Mouse (Mus musculus) monocyte, adult 5-6 weeks (primary cell): ENCODE measurements at regions not wholly inside any gene's neighbourhood (a gene's known extent, or its start where the extent isn't known, plus 50 kb on each side); places are given as distances from the start of the nearest gene placed in this dataset.
"Not testable (repeated sequence)": the region's sequence is repeated elsewhere in the genome, so short reads cannot be mapped to it uniquely, and the experiment has no call there.

Experiments used
- ATAC-seq: fragments of 153-309, 156-312 bp; replicated peaks from 2 replicates; pipeline ENCODE4 v1.8.0; 2017; ENCODE audit warnings: mild to moderate bottlenecking; ENCODE audit not compliant: low TSS enrichment, insufficient number of reproducible peaks, severe bottlenecking, poor library complexity, low FRiP score

DNA sequence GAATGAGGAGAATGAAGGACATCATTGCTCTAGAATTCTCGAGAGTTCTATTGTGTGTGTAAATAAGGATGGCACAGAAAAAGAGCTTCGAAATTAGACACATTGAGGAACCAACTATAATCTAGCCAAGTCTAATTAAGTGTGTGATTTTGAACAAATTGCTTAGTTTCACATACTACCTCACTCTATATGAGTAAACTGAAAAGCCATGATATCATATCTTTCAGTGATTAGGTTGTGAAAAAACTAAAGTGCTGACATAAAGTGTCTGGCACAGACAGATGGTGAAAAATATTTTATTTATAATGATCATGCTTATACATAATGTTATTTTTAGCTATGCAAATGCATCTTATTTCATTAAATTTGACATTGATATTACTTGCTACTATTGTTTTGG, 124.6 kb upstream of the Nrip1 start:
- no peak for ATAC-seq

DNA sequence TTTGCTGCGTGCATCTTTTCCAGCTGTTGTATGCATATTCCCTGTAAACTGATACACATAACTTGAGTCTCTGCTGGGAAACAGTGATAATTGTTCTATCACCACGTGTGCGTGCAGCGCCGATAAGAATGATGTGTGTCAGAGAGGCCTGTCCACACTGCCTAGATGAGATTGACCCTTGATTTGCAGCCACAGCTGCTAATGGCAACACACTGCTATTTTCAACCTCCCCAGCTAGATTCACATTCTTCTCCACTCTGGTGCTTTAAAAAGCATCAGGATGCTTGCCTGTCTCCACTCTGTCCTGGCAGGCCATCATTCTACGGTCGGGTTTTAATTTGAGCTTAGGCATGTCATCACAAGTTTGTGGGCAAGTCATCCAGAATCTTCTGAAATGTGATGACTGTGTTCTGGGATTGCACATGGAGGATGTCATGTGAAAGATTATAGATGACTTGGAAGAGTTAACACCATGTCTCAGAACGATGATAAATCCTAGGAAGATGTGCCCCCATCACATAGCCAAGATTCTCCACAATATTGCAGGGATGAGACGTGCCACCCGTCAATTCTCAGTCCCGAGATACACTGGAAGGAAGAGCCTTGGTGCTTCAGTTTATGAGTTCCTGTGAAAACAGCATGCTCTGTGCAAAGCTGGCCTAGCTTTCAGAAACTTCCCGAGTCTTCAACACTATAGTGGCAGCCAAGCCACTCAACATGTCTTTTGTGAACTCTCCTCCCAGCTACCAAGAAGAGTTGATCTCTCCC, 123.6 kb upstream of the Nrip1 start:
- no peak for ATAC-seq

DNA sequence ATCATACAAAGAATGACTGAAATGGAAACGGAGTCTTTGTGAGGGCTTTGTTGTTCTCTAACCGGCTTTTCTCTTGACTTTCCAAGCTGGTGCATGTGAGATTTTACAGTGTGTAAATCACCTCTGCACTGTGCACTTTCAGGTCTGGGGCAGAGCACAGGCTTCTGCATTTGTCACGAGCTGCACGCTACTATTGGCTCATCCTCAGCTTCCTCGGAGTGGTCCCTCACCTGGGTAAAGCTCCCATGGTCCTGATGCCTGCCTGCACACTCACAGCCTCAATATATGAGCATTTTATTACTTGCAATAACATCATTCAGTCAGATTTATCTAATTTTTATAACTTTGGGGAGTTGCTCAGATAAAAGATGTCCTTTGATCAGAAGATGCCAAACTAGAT, 109.8 kb upstream of the Nrip1 start:
- no peak for ATAC-seq

DNA sequence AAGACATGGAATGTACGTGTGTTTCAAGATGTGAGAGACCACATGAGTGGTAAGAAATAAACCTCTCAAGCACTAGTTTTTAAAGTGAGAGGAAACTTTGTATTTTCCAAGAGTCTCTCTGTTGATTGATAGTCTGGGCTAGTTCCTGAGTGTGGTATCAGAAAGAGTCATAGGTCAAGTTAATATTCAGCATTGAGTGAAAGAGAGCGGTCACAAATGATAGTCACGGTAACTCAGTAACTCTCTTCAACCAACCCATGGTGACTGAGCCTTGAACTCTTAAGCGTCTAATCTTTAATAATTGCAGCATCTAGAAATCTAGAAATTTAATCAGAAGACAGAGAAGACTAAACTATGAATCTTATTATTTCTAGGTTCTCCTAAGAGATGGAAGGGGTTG, 108.3 kb upstream of the Nrip1 start:
- ATAC-seq = no peak

DNA sequence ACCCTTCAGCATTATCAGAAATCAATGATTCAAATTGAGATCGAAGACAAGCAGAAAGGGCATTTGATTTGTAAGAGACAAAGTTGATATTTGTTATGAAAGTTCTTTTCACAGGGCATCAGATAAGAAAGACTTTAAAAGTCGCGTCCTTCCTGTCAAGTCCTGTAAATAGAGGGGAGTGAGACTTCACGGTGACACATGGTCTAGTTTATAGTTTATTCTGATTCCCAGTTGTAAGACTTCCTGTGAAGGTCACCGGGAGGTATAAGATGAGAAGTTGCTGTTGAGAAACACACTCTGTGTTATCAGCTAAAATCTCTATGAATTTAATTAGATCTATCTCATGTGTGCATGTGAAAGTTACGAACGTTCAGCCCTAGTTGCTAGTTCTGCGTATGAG, 103.8 kb upstream of the Nrip1 start:
- ATAC-seq = no peak

DNA sequence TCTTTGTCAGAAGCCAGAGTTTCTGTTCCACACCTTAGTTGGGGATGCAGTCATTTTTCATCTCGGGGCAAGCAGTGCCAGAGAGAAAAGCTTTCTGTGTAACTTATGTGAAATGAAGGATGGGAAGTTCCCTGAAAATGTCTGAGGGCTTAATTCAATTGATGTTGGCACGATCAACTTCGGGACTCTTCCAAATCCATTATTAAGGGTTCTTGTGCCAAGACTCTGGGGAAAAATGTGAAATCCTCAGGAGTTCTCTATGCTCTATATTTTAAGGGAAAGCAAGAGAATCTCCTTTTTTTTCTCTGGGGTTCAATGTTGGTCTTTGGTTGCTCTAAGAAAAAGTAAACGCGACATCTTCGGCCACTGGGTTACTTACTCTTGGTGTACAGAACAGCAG, 100.9 kb upstream of the Nrip1 start:
- ATAC-seq = no peak

DNA sequence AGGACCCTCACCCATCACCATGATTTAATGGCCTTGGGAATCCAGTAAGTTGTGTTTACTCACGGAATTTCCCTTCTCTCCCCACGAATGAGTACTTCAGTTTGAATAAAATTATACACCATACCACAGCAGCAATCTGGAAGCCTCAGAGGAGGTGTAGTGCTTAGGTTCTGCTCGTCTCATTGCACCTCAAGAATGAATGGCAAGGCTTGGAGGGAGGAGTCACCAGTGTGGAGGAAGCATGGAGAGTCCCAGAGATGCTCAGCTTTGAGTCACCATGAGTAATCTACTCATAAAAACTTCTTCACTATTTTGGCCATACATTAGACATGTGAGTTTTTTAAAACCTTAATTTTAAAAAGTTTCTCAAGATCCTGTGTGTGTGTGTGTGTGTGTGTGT, 98.8 kb upstream of the Nrip1 start:
- no peak for ATAC-seq

DNA sequence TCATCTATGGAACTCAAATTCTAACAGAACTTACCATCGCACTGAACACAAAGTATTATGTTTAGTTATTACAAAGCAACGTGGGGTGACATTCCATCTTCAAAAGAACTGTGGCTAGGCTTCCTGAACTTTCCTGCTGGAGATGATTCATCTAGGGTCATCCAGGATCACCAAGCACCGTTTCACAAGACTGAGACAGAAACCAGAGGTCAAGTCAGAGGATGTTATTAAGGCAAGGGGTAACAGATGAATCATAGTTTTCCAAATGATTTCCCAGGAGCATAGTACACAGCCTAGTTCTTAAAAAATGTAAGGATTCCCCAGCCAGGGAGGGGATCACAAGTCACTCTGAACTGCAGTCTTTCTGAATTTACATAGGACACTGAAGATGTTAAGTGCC, 97.5 kb upstream of the Nrip1 start:
- no peak for ATAC-seq

DNA sequence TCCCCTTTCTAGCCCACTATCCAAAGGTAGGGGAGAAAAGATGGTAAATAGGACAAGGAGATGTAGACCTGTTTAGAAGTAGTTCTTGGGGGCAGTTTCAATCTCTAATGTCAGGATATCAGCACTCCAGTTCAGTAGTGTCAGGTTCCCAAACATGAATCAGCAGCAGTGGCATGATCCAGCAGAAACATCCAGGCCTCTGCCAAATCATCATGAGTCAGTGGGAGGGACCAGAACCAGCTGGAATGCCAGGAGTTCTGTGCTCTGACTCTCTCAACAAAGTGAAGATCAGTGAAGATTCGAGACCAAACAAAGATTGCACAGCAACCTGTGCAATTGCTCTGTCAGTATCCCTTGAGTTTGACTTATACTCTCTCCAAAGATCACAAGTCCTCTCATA, 85.9 kb upstream of the Nrip1 start:
- no peak for ATAC-seq

DNA sequence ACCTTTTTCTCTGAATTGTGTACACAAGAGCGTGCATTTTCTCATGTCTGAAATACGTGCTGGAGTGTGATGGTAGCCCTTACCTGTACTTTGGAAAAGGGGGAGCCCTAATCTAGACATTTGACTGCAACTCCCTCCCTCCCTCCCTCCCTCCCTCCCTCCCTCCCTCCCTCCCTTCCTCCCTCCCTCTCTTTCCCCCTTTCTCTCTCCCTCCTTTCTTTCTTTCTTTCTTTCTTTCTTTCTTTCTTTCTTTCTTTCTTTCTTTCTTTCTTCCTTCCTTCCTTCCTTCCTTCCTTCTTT, 82.6 kb upstream of the Nrip1 start:
- ATAC-seq = not testable (repeated sequence)

DNA sequence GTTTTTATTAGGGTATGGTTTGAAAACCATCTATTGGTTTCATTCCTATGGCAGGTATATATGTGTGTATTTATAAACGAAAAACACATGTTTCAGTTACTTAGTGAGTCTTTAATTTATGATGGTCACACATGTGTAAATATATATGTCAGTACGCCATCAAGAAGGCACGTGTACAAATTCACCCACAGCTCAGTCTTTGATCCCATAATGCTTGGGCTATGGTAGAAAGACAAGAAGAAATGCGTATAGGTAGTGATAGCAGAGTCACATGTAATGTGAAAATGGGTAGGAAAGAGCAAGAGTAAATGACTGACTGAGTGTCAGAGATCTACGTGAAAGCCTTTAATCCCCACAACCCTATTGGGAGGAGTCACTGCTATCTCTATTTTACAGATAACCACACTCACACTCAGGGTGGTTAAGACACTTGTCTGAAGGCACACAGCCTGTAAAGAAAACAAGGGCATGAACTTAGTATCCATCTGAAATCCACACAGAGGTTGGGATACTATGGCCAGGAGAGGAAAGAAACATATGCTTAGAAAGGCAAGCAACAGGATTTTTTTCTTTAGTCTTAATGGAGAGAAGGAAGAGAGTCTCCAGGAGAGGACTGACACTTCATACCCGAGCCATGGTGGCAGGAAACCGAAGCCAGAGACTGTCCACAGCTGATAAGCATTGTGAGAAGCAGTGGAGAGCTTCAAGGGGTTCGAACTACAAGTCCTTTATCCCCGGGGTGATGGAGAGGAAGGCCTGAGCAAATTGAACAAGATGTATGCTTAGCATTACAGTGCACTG, 82.1 kb upstream of the Nrip1 start:
- ATAC-seq = no peak

DNA sequence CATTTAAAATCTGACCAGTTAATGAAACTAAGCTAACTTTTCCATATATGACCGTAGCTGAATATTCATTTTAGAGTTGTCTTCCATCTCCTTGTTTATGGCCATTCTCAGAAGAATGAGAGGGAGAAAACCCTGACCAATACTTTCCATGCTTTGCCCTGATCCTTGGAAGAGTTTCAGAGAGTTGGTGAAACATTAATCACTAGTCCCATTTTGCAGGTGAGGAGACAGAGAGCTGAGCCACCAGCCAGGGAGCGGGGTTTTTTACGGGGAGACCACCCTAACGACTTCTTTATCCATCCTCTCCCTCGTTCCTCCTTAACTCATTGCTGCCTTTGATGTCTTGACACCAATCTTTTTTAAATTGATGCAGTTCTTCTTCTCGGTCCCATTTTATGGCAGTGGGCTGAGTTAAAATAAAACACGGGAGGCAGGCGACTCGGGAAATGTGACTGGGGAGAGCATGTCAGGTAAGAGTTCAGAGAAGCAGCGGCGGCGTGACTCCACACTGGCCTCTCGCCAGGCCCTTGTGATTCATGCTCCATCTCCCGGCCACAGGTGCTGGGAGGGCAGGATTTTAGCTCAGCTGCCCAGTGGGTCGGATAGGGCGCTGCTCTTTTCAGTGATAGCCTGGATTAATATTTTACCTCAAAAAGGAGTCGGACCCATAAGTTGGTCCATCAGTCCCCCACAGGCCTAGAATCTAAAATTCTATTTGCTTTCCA, 81.3 kb upstream of the Nrip1 start:
- ATAC-seq = no peak

DNA sequence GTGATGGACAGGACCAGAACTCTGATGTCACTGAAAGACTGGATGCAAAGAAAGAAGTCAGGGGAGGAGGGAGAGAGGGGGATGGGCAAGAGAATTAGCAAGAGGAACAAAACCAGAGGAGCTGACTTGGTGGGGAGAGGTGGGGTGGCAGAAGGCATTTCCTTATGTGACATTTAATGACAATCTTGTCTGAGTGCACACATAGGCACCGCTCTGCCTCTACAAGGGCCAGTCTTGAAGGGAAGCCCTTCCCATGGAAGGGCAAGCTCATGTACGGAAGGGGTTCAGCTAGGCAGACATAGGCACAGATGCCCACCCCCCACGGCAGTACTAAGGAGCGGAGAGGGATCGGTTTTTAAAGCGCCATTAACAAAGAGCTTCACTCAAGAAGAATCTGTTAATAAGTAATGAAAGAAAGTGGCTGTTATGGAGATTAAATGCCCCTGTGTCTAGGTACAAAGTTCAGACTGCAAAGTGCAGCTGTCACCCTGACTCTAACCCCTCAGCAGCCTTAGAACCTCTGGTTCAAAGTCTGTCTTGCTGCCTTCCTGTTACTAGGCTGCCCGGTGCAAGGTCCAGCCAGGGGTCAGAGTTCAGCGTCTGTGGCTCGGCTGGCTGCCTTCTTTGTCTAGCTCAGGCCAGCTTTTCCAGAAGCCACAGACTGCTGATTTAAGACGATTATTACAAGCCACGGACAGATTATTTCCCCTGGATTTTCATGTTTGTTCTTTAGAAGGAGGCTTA, 80.0 kb upstream of the Nrip1 start:
- no peak for ATAC-seq

DNA sequence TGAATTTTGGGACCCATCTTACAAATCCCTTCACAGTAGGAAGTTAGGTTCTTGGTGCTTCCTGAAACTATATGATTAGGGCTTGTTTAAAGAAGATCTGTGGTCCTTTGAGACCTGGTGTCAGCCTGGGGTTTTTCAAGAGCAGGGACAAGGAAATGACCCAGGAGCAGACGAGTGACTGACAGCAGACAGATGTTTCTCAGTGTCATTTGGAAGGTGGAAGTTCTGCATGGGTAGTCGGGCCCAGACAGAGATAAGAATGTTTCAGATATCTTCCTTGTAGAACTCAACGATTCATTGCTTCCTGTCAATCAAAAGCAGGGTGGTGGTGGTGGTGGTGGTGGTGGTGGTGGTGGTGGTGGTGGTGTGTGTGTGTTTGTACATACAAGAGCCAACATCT, 75.1 kb upstream of the Nrip1 start:
- ATAC-seq = no peak

DNA sequence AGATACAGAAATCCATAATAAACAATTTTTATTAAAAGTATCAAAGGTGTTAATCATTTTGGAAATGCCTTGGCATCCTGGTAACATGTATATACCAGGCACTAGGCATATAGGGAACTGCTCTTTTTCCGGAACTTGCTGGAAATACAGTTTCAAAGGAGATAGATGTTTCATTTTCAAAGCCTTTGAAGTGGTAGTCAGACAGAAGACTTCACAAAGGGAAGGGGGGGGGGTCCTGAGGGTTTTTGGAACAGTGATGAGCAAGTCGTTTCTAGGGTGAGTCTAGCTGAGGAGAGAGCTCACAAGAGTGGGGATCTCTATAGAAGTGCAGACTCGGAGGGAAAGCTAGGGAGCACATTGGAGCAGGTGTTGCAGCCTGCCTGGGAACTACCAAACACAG, 73.4 kb upstream of the Nrip1 start:
- ATAC-seq = no peak

DNA sequence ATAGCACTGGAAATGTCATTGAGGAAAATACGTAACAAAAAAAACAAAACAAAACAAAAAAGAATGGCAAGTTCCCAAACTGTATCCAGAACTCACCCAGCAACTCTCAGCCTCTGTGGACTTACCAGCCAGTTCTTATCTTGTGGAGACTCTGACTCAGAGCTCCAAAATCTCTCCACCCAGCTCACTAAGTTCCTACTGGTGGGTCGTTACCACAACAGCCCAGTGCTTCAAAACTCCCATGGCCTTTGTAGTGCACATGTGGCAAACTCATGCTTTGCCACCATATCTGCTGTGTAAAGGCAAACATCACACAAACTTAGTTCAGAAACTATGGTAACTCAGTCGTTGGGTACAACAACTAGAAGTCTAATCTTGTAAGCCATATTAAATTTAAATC, 71.0 kb upstream of the Nrip1 start:
- no peak for ATAC-seq

DNA sequence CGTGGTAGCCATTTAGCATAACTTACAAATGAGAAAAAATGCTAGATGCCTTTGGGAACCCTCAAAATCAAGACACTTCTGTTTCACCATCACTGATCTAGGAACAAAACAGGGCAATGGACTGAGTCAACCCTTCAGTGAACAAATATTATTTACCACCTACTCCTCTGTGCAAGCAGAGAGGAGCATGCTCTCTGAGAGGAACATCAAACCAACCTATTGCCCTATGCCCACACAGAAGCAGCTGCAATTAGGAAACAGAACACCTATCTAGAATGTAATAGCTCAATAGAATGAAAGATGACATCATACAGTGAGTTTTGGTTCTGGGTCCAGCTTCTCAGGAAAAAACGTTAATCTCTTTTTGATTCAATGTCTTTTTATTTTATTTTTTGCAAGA, 69.0 kb upstream of the Nrip1 start:
- ATAC-seq = no peak

DNA sequence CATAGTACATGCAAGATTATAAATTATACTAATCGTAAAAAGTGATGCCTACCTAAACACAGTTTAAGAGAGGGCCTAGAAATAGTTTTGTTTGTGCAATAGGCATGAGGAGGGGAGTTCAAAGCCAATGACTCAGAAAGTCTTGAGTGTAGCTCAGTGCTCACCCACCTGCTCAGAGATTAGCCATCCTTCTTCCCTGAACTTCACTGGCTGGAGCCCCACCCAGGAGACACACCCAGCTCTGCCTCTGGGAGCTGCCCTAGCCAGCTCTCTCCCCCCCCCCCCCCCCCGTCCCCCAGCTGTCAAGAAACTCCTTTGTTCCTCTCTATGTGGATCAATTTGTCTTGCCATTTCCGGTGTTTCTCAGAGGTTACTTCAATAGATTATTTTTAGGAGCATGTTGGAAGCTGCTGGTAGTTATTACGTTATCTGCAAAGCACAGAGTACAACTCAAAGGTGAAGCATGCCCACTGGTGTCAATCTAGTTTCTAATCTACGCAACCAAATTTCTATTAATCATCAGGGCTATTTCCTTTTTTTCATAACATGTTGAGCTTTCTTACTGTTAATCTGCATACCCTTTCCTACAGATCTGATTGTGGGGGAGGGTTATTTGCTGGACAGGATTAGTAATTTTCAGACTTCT, 68.3 kb upstream of the Nrip1 start:
- no peak for ATAC-seq
